Mouse (Mus musculus) lung, embryonic 16.5 days (tissue): ENCODE data around the gene Cyb561d1. TPM values are rescaled to one million over a fixed set of nuclear protein-coding genes. Genes with fewer than 3 reads are reported as not detected.

Experiments
- ATAC-seq: fragments of 200-750 bp; cut with Nextera tagmentation; 2 replicates; pipeline ENCODE4 v1.8.0; 2017; ENCODE audit warnings: low read depth, mild to moderate bottlenecking, moderate library complexity
- H3K27ac ChIP-seq: fragments of 300-500 bp; sonication (generic); 2 replicates; pipeline ENCODE4 v1.5.1; 2014; ENCODE audit warnings: mild to moderate bottlenecking, control low read depth, low read length
- H3K27me3 ChIP-seq: fragments of 300-500 bp; sonication (generic); 2 replicates; pipeline ENCODE4 v1.6.1; 2014; ENCODE audit warnings: low read depth, low read length, mixed read lengths; ENCODE audit not compliant: control insufficient read depth, insufficient read depth
- H3K36me3 ChIP-seq: fragments of 300-500 bp; sonication (generic); 2 replicates; pipeline ENCODE4 v1.6.1; 2014; ENCODE audit warnings: low read length; ENCODE audit not compliant: control insufficient read depth, insufficient read depth
- H3K4me1 ChIP-seq: fragments of 300-500 bp; sonication (generic); replicated peaks from 2 replicates; pipeline ENCODE4 v1.6.1; 2014; ENCODE audit warnings: low read length, mixed read lengths; ENCODE audit not compliant: control insufficient read depth, insufficient read depth
- H3K4me2 ChIP-seq: fragments of 300-500 bp; sonication (generic); 2 replicates; pipeline ENCODE4 v1.6.1; 2014; ENCODE audit warnings: low read depth, low read length, control low read depth
- H3K4me3 ChIP-seq: fragments of 300-500 bp; sonication (generic); 2 replicates; pipeline ENCODE4 v1.5.1; 2014; ENCODE audit warnings: mild to moderate bottlenecking, low read length, control low read depth
- H3K9ac ChIP-seq: fragments of 300-500 bp; sonication (generic); 2 replicates; pipeline ENCODE4 v1.6.1; 2014; ENCODE audit warnings: low read length, control low read depth
- H3K9me3 ChIP-seq: fragments of 300-500 bp; sonication (generic); 2 replicates; pipeline ENCODE4 v1.6.1; 2016; ENCODE audit warnings: low read length; ENCODE audit not compliant: control insufficient read depth
- WGBS: fragments of 180-500 bp; shearing (Covaris S2); extraction: QIAGEN DNeasy Blood & Tissue Kit; methylation state at CpG from one replicate; pipeline ENCODE4 v1.1.7; 2014; 5-methylcytosine and 5-hydroxymethylcytosine counted together
- polyA plus RNA-seq: library from polyadenylated mRNA; unstranded; fragments of >200 nt; fragmentation: Nextera tagmentation; extraction: Ambion mirVana; gene quantifications from 2 replicates; pipeline ENCODE4 v1.2.1, GENCODE M21; 2015

Cyb561d1 gene
- polyA plus RNA-seq, 1 experiment from 2014 or later = 3.1 TPM

- H3K4me3 ChIP-seq = no peak overlapping the region
- WGBS = 67% methylated on average over 9 of the region's 9 CpGs
- no peak overlapping the region for H3K4me2 ChIP-seq
- no peak overlapping the region for H3K27ac ChIP-seq
- no peaks in the 10 kb centered on the region; the same call in 1 of the 2 replicates for H3K27me3 ChIP-seq
- H3K36me3 ChIP-seq = no peaks in the 10 kb centered on the region
- no peak for ATAC-seq
- no peaks in the 10 kb centered on the region for H3K4me1 ChIP-seq
- H3K9ac ChIP-seq = no peak overlapping the region
- no peaks in the 10 kb centered on the region for H3K9me3 ChIP-seq
These were observed 42.5 kb downstream of the Cyb561d1 start for GRCm38 (mm10) chr3:108158383-108159037.

- H3K9me3 ChIP-seq = no peaks in the 10 kb centered on the region
- H3K4me1 ChIP-seq = no peaks in the 10 kb centered on the region
- no peak within 1 kb of the TSS for H3K4me2 ChIP-seq
- no peaks in the 10 kb centered on the region for H3K27me3 ChIP-seq
- no peaks in the 10 kb centered on the region for H3K36me3 ChIP-seq
- ATAC-seq = no peak
- H3K27ac ChIP-seq = no peak within 1 kb of the TSS
- 37% methylated on average over 4 of the region's 4 CpGs for WGBS
- H3K4me3 ChIP-seq = no peak within 1 kb of the TSS
- H3K9ac ChIP-seq = no peak within 1 kb of the TSS
These were observed 46.4 kb downstream of the Cyb561d1 start, which contains the start of gene Gpr61 for GRCm38 (mm10) chr3:108154656-108155055. TSS of gene Gpr61 (minus strand) at chr3:108154882.

GRCm38 (mm10) chr3:108152290-108152689 lies 48.7 kb downstream of the Cyb561d1 start:
- WGBS = 74% methylated on average over 3 of the region's 3 CpGs
- Histone ChIP-seq H3K27me3 (no peaks in the 10 kb centered on the region), H3K4me1 (peaks cover 3% of the 10 kb centered on the region), H3K4me3 (no peak overlapping the region), H3K4me2 (no peak overlapping the region), H3K9ac (no peak overlapping the region), H3K27ac (no peak overlapping the region), H3K36me3 (no peaks in the 10 kb centered on the region), H3K9me3 (no peaks in the 10 kb centered on the region)
- ATAC-seq = no peak

GRCm38 (mm10) chr3:108147386-108148235 lies 53.4 kb downstream of the Cyb561d1 start:
- peak; percentile 53; the same call in 1 of the 2 replicates for ATAC-seq
- H3K4me3 ChIP-seq = no peak overlapping the region
- no peak overlapping the region for H3K27ac ChIP-seq
- no peak overlapping the region for H3K4me2 ChIP-seq
- no peak overlapping the region for H3K9ac ChIP-seq
- H3K27me3 ChIP-seq = no peaks in the 10 kb centered on the region
- no peaks in the 10 kb centered on the region for H3K9me3 ChIP-seq
- 62% methylated on average over 11 of the region's 11 CpGs for WGBS
- H3K4me1 ChIP-seq = peaks cover 15% of the 10 kb centered on the region
- no peaks in the 10 kb centered on the region for H3K36me3 ChIP-seq

- ATAC-seq = no peak
- no peaks in the 10 kb centered on the region for H3K9me3 ChIP-seq
- peaks cover 15% of the 10 kb centered on the region for H3K4me1 ChIP-seq
- peak overlapping the region; percentile 95; the same call in 1 of the 2 replicates for H3K27ac ChIP-seq
- 48% methylated on average over 5 of the region's 5 CpGs for WGBS
- peak overlapping the region; percentile 98 for H3K4me3 ChIP-seq
- peak overlapping the region; percentile 99 for H3K9ac ChIP-seq
- peak overlapping the region; percentile 79 for H3K4me2 ChIP-seq
- H3K36me3 ChIP-seq = no peaks in the 10 kb centered on the region
- no peaks in the 10 kb centered on the region for H3K27me3 ChIP-seq
These were observed 54.3 kb downstream of the Cyb561d1 start for GRCm38 (mm10) chr3:108146671-108147070.

Other genes with a start within 250 kb of the Cyb561d1 start
- 0.11 and 0.44 TPM in 2 replicates for gene Gstm3, start 231.9 kb downstream of the Cyb561d1 start, polyA plus RNA-seq
- gene Gstm2, start 214.8 kb downstream of the Cyb561d1 start, polyA plus RNA-seq = 166 and 173 TPM in 2 replicates
- 83.0 and 91.2 TPM in 2 replicates for gene Gstm1, start 183.2 kb downstream of the Cyb561d1 start, polyA plus RNA-seq
- gene Gstm4, start 156.3 kb downstream of the Cyb561d1 start, polyA plus RNA-seq = 17.6 and 18.6 TPM in 2 replicates
- 34.5 and 38.5 TPM in 2 replicates for gene Ampd2, start 114.6 kb downstream of the Cyb561d1 start, polyA plus RNA-seq
- 0.80 and 1.6 TPM in 2 replicates for gene Gnat2, start 108.4 kb downstream of the Cyb561d1 start, polyA plus RNA-seq
- 151 and 162 TPM in 2 replicates for gene Gnai3, start 55.1 kb downstream of the Cyb561d1 start, polyA plus RNA-seq
- 0.04 TPM in 1 of 2 replicates, not detected in the other for gene Gpr61, start 46.3 kb downstream of the Cyb561d1 start, polyA plus RNA-seq
- gene Amigo1, start 14.9 kb downstream of the Cyb561d1 start, polyA plus RNA-seq = 2.3 and 2.4 TPM in 2 replicates
- gene Atxn7l2, start 9.7 kb upstream of the Cyb561d1 start, polyA plus RNA-seq = 12.9 and 13.4 TPM in 2 replicates
- 0.46 and 1.1 TPM in 2 replicates for gene Sypl2, start 25.4 kb upstream of the Cyb561d1 start, polyA plus RNA-seq
- gene Psma5, start 55.7 kb upstream of the Cyb561d1 start, polyA plus RNA-seq = 254 and 275 TPM in 2 replicates
- 13.7 and 14.3 TPM in 2 replicates for gene Sort1, start 82.9 kb upstream of the Cyb561d1 start, polyA plus RNA-seq
- gene Mybphl, start 163.7 kb upstream of the Cyb561d1 start, polyA plus RNA-seq = 6.1 and 9.9 TPM in 2 replicates
- gene Psrc1, start 182.6 kb upstream of the Cyb561d1 start, polyA plus RNA-seq = 73.9 and 75.6 TPM in 2 replicates
- gene Celsr2, start 214.3 kb upstream of the Cyb561d1 start, polyA plus RNA-seq = 6.8 and 6.9 TPM in 2 replicates
- gene Sars, start 244.0 kb upstream of the Cyb561d1 start, polyA plus RNA-seq = 112 and 117 TPM in 2 replicates